Mouse (Mus musculus) heart, postnatal 0 days (tissue): ENCODE results near the gene Jazf1. TPM values are rescaled to one million over a fixed set of nuclear protein-coding genes. Genes with fewer than 3 reads are reported as not detected.

Experiments
- ATAC-seq: fragments of 200-750 bp; cut with Nextera tagmentation; 2 replicates; pipeline ENCODE4 v1.8.0; 2017; ENCODE audit warnings: low read depth, moderate number of reproducible peaks, moderate library complexity; ENCODE audit not compliant: insufficient read depth
- DNase-seq: peaks from one replicate; pipeline ENCODE4 v3.0.0-alpha.2; 2016; ENCODE audit warnings: low spot score
- H3K27ac ChIP-seq: fragments of 300-500 bp; sonication (generic); 2 replicates; pipeline ENCODE4 v1.5.1; 2014; ENCODE audit warnings: low read depth, mild to moderate bottlenecking
- H3K27me3 ChIP-seq: fragments of 300-500 bp; sonication (generic); 2 replicates; pipeline ENCODE4 v1.6.1; 2014; ENCODE audit warnings: low read length, mixed read lengths; ENCODE audit not compliant: control insufficient read depth, insufficient read depth
- H3K36me3 ChIP-seq: fragments of 300-500 bp; sonication (generic); replicated peaks from 2 replicates; pipeline ENCODE4 v1.6.1; 2014; ENCODE audit warnings: low read length, mixed read lengths; ENCODE audit not compliant: control insufficient read depth, insufficient read depth
- H3K4me1 ChIP-seq: fragments of 300-500 bp; sonication (generic); 2 replicates; pipeline ENCODE4 v1.6.1; 2014; ENCODE audit warnings: antibody characterized with exemption; ENCODE audit not compliant: control insufficient read depth, insufficient read depth
- H3K4me2 ChIP-seq: fragments of 300-500 bp; sonication (generic); 2 replicates; pipeline ENCODE4 v1.6.1; 2014; ENCODE audit warnings: low read depth, mild to moderate bottlenecking, low read length, moderate library complexity
- H3K4me3 ChIP-seq: fragments of 300-500 bp; sonication (generic); 2 replicates; pipeline ENCODE4 v1.5.1; 2014; ENCODE audit warnings: low read depth, low read length
- H3K9ac ChIP-seq: fragments of 300-500 bp; sonication (generic); replicated peaks from 2 replicates; pipeline ENCODE4 v1.6.1; 2014; ENCODE audit warnings: low read depth, low read length, mixed read lengths
- H3K9me3 ChIP-seq: fragments of 300-500 bp; sonication (generic); replicated peaks from 2 replicates; pipeline ENCODE4 v1.6.1; 2016; ENCODE audit warnings: low read length; ENCODE audit not compliant: control insufficient read depth
- CTCF ChIP-seq: IDR thresholded peaks from 2 replicates; pipeline ENCODE4 v1.5.1; 2016; ENCODE audit warnings: antibody characterized with exemption, control low read depth, low read depth
- EP300 ChIP-seq: IDR thresholded peaks from 2 replicates; pipeline ENCODE4 v1.6.1; 2016; ENCODE audit warnings: antibody characterized with exemption, low read depth
- WGBS: fragments of 180-500 bp; shearing (Covaris S2); extraction: QIAGEN DNeasy Blood & Tissue Kit; methylation state at CpG from one replicate; pipeline ENCODE4 v1.1.7; 2014; 5-methylcytosine and 5-hydroxymethylcytosine counted together
- polyA plus RNA-seq: library from polyadenylated mRNA; unstranded; fragments of >200 nt; fragmentation: Nextera tagmentation; extraction: Ambion mirVana; gene quantifications from 2 replicates; pipeline ENCODE4 v1.2.1, GENCODE M21; 2015
- total RNA-seq: library from RNA; depleted of rRNA; stranded (reverse); fragments of >200 nt; gene quantifications from 2 replicates; pipeline ENCODE4 v1.2.3, GENCODE M21; 2014; ENCODE audit warnings: low replicate concordance

Gene Jazf1
- total and polyA plus RNA-seq, 2 experiments from 2014 or later: 6.0 to 9.5 TPM

DNA sequence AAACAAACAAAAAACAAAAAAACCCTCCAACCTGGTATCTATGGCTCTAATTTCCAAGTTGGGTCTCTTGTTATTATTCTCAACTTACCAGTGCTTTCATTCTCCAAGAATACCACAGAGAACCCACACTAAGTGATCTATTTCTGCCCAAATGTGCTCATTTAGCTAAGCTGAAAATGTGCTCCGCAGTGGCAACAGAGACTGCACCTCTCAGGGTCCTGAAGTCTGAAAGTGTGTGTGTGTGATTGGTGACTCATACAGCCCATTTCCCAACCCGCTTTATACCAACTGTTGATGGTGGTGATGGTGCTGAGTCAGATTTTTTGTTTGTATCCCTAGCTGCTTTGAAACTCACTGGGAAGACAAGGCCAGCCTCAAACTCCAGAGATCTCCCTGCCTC is 46.4 kb downstream of the Jazf1 start:
- Histone ChIP-seq H3K27ac (no peak overlapping the region), H3K27me3 (no peaks in the 10 kb centered on the region), H3K9me3 (no peaks in the 10 kb centered on the region), H3K4me2 (no peak overlapping the region), H3K36me3 (no peaks in the 10 kb centered on the region), H3K4me3 (no peak overlapping the region), H3K4me1 (no peaks in the 10 kb centered on the region), H3K9ac (no peak overlapping the region)
- ATAC-seq (no peak), DNase-seq (no peak)
- WGBS: 94% methylated on average over 2 of the region's 2 CpGs
- TF ChIP-seq CTCF: no peak
- no peak for TF ChIP-seq EP300

- Histone ChIP-seq H3K27ac (no peak overlapping the region), H3K4me1 (no peaks in the 10 kb centered on the region), H3K27me3 (no peaks in the 10 kb centered on the region), H3K4me3 (no peak overlapping the region), H3K9ac (no peak overlapping the region), H3K36me3 (no peaks in the 10 kb centered on the region), H3K4me2 (no peak overlapping the region), H3K9me3 (no peaks in the 10 kb centered on the region)
- DNase-seq (no peak), ATAC-seq (no peak)
- TF ChIP-seq EP300: no peak
- no peak for TF ChIP-seq CTCF
- 57% methylated on average over 2 of the region's 2 CpGs for WGBS
Observed at GRCm38 (mm10) chr6:53021081-53021480, 47.4 kb downstream of the Jazf1 start.

GRCm38 (mm10) chr6:53017357-53018205 is 50.9 kb downstream of the Jazf1 start:
- no peaks in the 10 kb centered on the region for H3K4me1 ChIP-seq
- no peaks in the 10 kb centered on the region for H3K9me3 ChIP-seq
- WGBS: 72% methylated on average over 4 of the region's 4 CpGs
- H3K27me3 ChIP-seq: no peaks in the 10 kb centered on the region
- no peak overlapping the region for H3K27ac ChIP-seq
- no peak overlapping the region for H3K9ac ChIP-seq
- no peak overlapping the region for H3K4me3 ChIP-seq
- no peak for DNase-seq
- no peak for ATAC-seq
- H3K4me2 ChIP-seq: no peak overlapping the region
- TF ChIP-seq CTCF (no peak), EP300 (no peak)
- no peaks in the 10 kb centered on the region for H3K36me3 ChIP-seq

DNA sequence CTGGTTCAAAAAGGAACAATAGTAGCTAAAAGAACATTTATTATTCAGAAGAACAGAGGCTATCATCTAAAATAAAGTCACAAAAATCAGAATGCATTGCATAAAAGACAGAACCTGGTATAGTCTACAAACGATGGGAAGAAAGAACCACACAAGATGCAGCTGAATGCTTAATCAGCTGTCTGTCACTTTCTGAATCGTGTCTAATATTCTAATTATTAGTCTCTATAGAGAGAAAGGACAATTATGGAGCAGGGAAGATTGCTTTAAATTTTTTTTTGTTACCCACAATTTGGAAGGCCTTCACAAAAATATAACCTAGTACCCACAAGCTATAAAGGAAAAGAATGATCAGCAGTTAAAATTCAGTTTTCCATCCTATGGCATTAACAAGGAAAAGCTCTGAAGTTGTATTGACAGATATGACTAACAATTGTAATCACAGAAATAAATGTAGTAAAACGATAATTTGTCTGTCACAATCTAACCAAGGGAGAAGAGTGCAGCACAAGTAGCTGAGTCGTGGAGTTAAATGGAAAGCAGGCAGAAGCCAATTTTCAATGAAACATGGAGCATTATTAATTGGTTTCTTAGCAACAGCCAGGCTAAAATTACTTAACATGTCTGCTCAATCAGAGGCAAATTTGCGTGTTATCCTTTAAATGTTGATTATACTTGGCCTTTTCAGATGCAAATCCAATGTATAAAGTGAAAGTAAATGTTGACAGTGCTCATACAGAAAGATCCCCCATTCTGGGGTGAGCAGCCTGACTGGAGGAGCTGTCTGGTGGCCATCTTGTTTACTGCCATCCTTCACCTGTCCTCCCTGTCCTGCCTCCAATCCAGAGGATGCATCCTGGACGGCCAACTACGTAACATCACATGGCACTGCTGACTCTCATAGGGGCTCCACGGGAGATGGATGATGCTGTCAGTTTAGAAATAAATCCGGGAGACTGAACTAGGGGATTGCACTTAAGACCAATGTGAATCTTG is 53.7 kb downstream of the Jazf1 start:
- H3K36me3 ChIP-seq: no peaks in the 10 kb centered on the region
- WGBS: 87% methylated on average over 9 of the region's 9 CpGs
- no peaks in the 10 kb centered on the region for H3K9me3 ChIP-seq
- H3K4me2 ChIP-seq: no peak overlapping the region
- no peak overlapping the region for H3K27ac ChIP-seq
- no peak for TF ChIP-seq CTCF
- no peak overlapping the region for H3K4me3 ChIP-seq
- DNase-seq (no peak), ATAC-seq (no peak)
- H3K27me3 ChIP-seq: no peaks in the 10 kb centered on the region
- H3K9ac ChIP-seq: no peak overlapping the region
- no peaks in the 10 kb centered on the region for H3K4me1 ChIP-seq

- Histone ChIP-seq H3K4me1 (peaks cover 7% of the 10 kb centered on the region; the same call in 1 of the 2 replicates), H3K4me3 (no peak overlapping the region), H3K9me3 (no peaks in the 10 kb centered on the region), H3K27ac (no peak overlapping the region), H3K4me2 (no peak overlapping the region), H3K27me3 (no peaks in the 10 kb centered on the region), H3K36me3 (no peaks in the 10 kb centered on the region), H3K9ac (no peak overlapping the region)
- DNase-seq: no peak
- ATAC-seq: no peak
- no peak for TF ChIP-seq EP300
- WGBS: 84% methylated on average over 2 of the region's 2 CpGs
Observed at GRCm38 (mm10) chr6:53010286-53010685, 58.1 kb downstream of the Jazf1 start.
